Mouse (Mus musculus): ENCODE results near the gene Limk2.

GRCm38 (mm10) chr11:3443091-3443490 is 34.1 kb upstream of the Limk2 start:
- no peak for TF ChIP-seq CTCF (IDR thresholded peaks at IDR 0.05; ENCODE audit: low read depth)
- TF ChIP-seq EP300 (optimal IDR thresholded peaks at IDR 0.05), result no peak

All from stomach, postnatal 0 days (tissue).